Mouse (Mus musculus) lung, postnatal 0 days (tissue): Measurements from ENCODE around the gene Hes7.

Source experiments
- CTCF ChIP-seq: IDR thresholded peaks from 2 replicates; pipeline ENCODE4 v1.5.1; 2016; ENCODE audit warnings: antibody characterized with exemption, mild to moderate bottlenecking
- EP300 ChIP-seq: IDR thresholded peaks from 2 replicates; pipeline ENCODE4 v1.6.1; 2016; ENCODE audit warnings: antibody characterized with exemption, mild to moderate bottlenecking, control low read depth

DNA sequence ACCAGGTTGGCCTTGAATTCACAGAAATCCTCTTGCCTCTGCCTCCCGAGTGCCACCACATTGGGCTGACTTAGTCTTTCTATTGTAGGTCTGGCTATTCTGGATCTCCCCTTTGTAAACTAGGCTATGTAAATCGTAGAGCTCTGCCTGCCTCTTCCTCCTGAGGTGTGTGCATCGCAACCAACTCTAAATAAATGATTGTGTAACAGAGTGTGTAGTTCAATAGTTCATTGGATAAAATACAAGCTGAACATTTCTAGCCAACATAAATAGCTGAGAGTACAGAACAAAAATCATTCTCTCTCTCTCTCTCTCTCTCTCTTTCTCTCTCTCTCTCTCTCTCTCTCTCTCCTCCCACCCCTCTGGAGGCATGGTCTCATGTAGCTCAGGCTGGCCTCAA lies 5.6 kb upstream of the Hes7 start:
- no peak for TF ChIP-seq CTCF
- TF ChIP-seq EP300: no peak
